Mouse (Mus musculus): ENCODE results near the gene 3110001I22Rik. TPM values are rescaled to one million over a fixed set of nuclear protein-coding genes. Genes with fewer than 3 reads are reported as not detected.
"Not testable (repeated sequence)": the region's sequence is repeated elsewhere in the genome, so short reads cannot be mapped to it uniquely, and the experiment has no call there.

3110001I22Rik gene
- 0.46 and 1.2 TPM in 2 replicates for polyA plus RNA-seq (2012; rRNA removed)

GRCm38 (mm10) chr16:13671685-13672385 is at the start of gene 3110001I22Rik, which contains the start of gene Bfar:
TSS of gene 3110001I22Rik (plus strand) at chr16:13671929.
TSS of gene Bfar (plus strand) at chr16:13671858.
- Histone ChIP-seq H3K4me3 (ENCODE audit: low read depth, low read length) (peak within 1 kb of the TSS; percentile 81), H3K4me1 (ENCODE audit: control insufficient read depth, insufficient read depth, insufficient read length, low read length) (no peaks in the 10 kb centered on the region; the same call in 1 of the 2 replicates), H3K27ac (ENCODE audit: insufficient read depth, low read depth, low read length) (peak within 1 kb of the TSS; percentile 91), H3K36me3 (ENCODE audit: control insufficient read depth, insufficient read depth, low read length) (peaks cover 2% of the 10 kb centered on the region), H3K27me3 (ENCODE audit: control insufficient read depth, insufficient read depth, low read length) (no peaks in the 10 kb centered on the region)
- TF ChIP-seq POLR2A (IDR thresholded peaks at IDR 0.05; ENCODE audit: low read depth, low read length) (peak; percentile 76), CTCF (IDR thresholded peaks at IDR 0.05; ENCODE audit: extremely low read depth, insufficient read length, insufficient replicate concordance, low read depth, low read length) (no peak)
- under 1% methylated on average over 54 of the region's 54 CpGs for WGBS

GRCm38 (mm10) chr16:13628345-13628744 is 43.4 kb upstream of the 3110001I22Rik start:
- TF ChIP-seq CTCF (IDR thresholded peaks at IDR 0.05; ENCODE audit: extremely low read depth, insufficient read length, insufficient replicate concordance, low read depth, low read length) (no peak), POLR2A (IDR thresholded peaks at IDR 0.05; ENCODE audit: low read depth, low read length) (no peak)
- peaks cover 20% of the 10 kb centered on the region for H3K36me3 ChIP-seq (ENCODE audit: control insufficient read depth, insufficient read depth, low read length)
- H3K27ac ChIP-seq (ENCODE audit: insufficient read depth, low read depth, low read length): no peak overlapping the region
- H3K4me3 ChIP-seq (ENCODE audit: low read depth, low read length): no peak overlapping the region
- H3K4me1 ChIP-seq (ENCODE audit: control insufficient read depth, insufficient read depth, insufficient read length, low read length): no peaks in the 10 kb centered on the region
- no peaks in the 10 kb centered on the region for H3K27me3 ChIP-seq (ENCODE audit: control insufficient read depth, insufficient read depth, low read length)
- 55% methylated on average over 5 of the region's 5 CpGs for WGBS

- not testable (repeated sequence) for H3K4me3 ChIP-seq (ENCODE audit: low read depth, low read length); H3K27ac ChIP-seq (ENCODE audit: insufficient read depth, low read depth, low read length); H3K27me3 ChIP-seq (ENCODE audit: control insufficient read depth, insufficient read depth, low read length); H3K4me1 ChIP-seq (ENCODE audit: control insufficient read depth, insufficient read depth, insufficient read length, low read length)
- peaks cover 23% of the 10 kb centered on the region for H3K36me3 ChIP-seq (ENCODE audit: control insufficient read depth, insufficient read depth, low read length)
- WGBS: 62% methylated on average over 2 of the region's 2 CpGs
These were observed 33.5 kb upstream of the 3110001I22Rik start for GRCm38 (mm10) chr16:13638198-13638597.

- TF ChIP-seq POLR2A (IDR thresholded peaks at IDR 0.05; ENCODE audit: low read depth, low read length) (no peak), CTCF (IDR thresholded peaks at IDR 0.05; ENCODE audit: extremely low read depth, insufficient read length, insufficient replicate concordance, low read depth, low read length) (no peak)
These were observed 32.2 kb upstream of the 3110001I22Rik start for GRCm38 (mm10) chr16:13639508-13639907.

GRCm38 (mm10) chr16:13640064-13640463 is 31.7 kb upstream of the 3110001I22Rik start:
- peaks cover 21% of the 10 kb centered on the region for H3K36me3 ChIP-seq (ENCODE audit: control insufficient read depth, insufficient read depth, low read length)
- 87% methylated on average over 7 of the region's 7 CpGs for WGBS
- H3K4me1 ChIP-seq (ENCODE audit: control insufficient read depth, insufficient read depth, insufficient read length, low read length): no peaks in the 10 kb centered on the region
- H3K27ac ChIP-seq (ENCODE audit: insufficient read depth, low read depth, low read length): no peak overlapping the region
- no peaks in the 10 kb centered on the region for H3K27me3 ChIP-seq (ENCODE audit: control insufficient read depth, insufficient read depth, low read length)
- H3K4me3 ChIP-seq (ENCODE audit: low read depth, low read length): no peak overlapping the region
- peak; percentile 23; the same call in 1 of the 2 replicates for TF ChIP-seq CTCF (IDR thresholded peaks at IDR 0.05; ENCODE audit: extremely low read depth, insufficient read length, insufficient replicate concordance, low read depth, low read length)
- no peak for TF ChIP-seq POLR2A (IDR thresholded peaks at IDR 0.05; ENCODE audit: low read depth, low read length)

More at GRCm38 (mm10) chr16:13639508-13639907, 32.2 kb upstream of the 3110001I22Rik start:
- H3K4me3 ChIP-seq (ENCODE audit: low read depth, low read length): no peak overlapping the region
- H3K27ac ChIP-seq (ENCODE audit: insufficient read depth, low read depth, low read length): no peak overlapping the region
- peaks cover 20% of the 10 kb centered on the region for H3K36me3 ChIP-seq (ENCODE audit: control insufficient read depth, insufficient read depth, low read length)
- no peaks in the 10 kb centered on the region for H3K27me3 ChIP-seq (ENCODE audit: control insufficient read depth, insufficient read depth, low read length)
- no peaks in the 10 kb centered on the region for H3K4me1 ChIP-seq (ENCODE audit: control insufficient read depth, insufficient read depth, insufficient read length, low read length)
- WGBS: 89% methylated on average over 5 of the region's 5 CpGs

- Histone ChIP-seq H3K27ac (ENCODE audit: insufficient read depth, low read depth, low read length) (no peak overlapping the region), H3K27me3 (ENCODE audit: control insufficient read depth, insufficient read depth, low read length) (no peaks in the 10 kb centered on the region), H3K36me3 (ENCODE audit: control insufficient read depth, insufficient read depth, low read length) (peaks cover 14% of the 10 kb centered on the region), H3K4me1 (ENCODE audit: control insufficient read depth, insufficient read depth, insufficient read length, low read length) (no peaks in the 10 kb centered on the region), H3K4me3 (ENCODE audit: low read depth, low read length) (no peak overlapping the region)
- TF ChIP-seq CTCF (IDR thresholded peaks at IDR 0.05; ENCODE audit: extremely low read depth, insufficient read length, insufficient replicate concordance, low read depth, low read length): no peak
- TF ChIP-seq POLR2A (IDR thresholded peaks at IDR 0.05; ENCODE audit: low read depth, low read length): no peak
- 60% methylated on average over 3 of the region's 3 CpGs for WGBS
These were observed 27.3 kb upstream of the 3110001I22Rik start for GRCm38 (mm10) chr16:13644474-13644873.

GRCm38 (mm10) chr16:13645930-13646329 is 25.8 kb upstream of the 3110001I22Rik start:
- Histone ChIP-seq H3K27me3 (ENCODE audit: control insufficient read depth, insufficient read depth, low read length) (no peaks in the 10 kb centered on the region), H3K4me3 (ENCODE audit: low read depth, low read length) (no peak overlapping the region), H3K27ac (ENCODE audit: insufficient read depth, low read depth, low read length) (no peak overlapping the region), H3K4me1 (ENCODE audit: control insufficient read depth, insufficient read depth, insufficient read length, low read length) (no peaks in the 10 kb centered on the region), H3K36me3 (ENCODE audit: control insufficient read depth, insufficient read depth, low read length) (peaks cover 25% of the 10 kb centered on the region)
- 60% methylated on average over 4 of the region's 4 CpGs for WGBS
- no peak for TF ChIP-seq POLR2A (IDR thresholded peaks at IDR 0.05; ENCODE audit: low read depth, low read length)
- no peak for TF ChIP-seq CTCF (IDR thresholded peaks at IDR 0.05; ENCODE audit: extremely low read depth, insufficient read length, insufficient replicate concordance, low read depth, low read length)

Data from small intestine, adult 2 months (tissue).